Mouse (Mus musculus): Measurements from ENCODE around the gene Stard9.
A peak's percentile ranks its signal among the peaks of the same experiment; 100 is the strongest.
"Not testable (repeated sequence)": the region's sequence is repeated elsewhere in the genome, so short reads cannot be mapped to it uniquely, and the experiment has no call there.

Stard9 gene

DNA sequence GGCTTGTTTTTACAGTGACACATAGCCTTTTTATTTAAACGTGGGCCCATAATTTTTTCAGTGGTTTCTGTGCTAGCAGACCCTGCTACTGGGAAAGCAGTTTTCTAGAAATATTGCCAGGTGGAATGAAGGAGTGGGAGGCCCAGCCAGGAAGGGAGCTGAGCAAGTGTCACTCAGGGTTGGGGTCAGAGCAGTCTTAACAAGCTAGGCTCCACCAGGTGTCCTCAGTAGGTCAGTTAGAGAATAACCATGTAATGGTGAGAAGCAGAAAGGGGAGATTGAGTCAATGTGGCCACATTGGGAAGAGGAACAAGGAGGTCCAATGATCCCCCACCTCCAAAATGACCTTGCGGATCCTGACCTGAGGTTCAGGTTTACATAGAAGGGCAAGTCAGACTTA, 25.8 kb downstream of the Stard9 start:
- no peak for DNase-seq (ENCODE audit: low spot score)

GRCm38 (mm10) chr2:120655905-120656304, 27.0 kb downstream of the Stard9 start:
- DNase-seq (ENCODE audit: low spot score): no peak

- DNase-seq (ENCODE audit: low spot score): no peak
These were observed 27.8 kb downstream of the Stard9 start for GRCm38 (mm10) chr2:120656711-120657110.

- DNase-seq (ENCODE audit: low spot score): no peak
These were observed 29.6 kb downstream of the Stard9 start for GRCm38 (mm10) chr2:120658486-120658885.

DNA sequence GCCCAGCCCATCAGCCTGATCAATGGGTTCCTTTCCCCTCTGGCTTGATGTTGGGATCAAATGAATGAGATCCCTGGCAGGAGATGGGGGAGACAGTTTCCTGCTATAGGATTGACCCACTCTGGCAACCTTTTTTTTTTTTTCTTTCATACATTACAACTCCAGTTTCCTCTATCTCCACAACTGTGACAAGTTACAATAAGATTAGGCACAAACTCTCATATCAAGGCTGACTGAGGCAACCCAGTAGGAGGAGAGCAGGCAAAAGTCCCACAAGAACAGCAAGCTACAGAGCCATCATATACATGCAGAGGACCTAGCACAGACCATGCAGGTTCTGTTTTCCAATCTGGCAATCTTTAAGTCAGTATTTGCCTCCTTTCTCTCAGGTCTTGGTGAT, 30.4 kb downstream of the Stard9 start:
- no peak for DNase-seq (ENCODE audit: low spot score)

DNA sequence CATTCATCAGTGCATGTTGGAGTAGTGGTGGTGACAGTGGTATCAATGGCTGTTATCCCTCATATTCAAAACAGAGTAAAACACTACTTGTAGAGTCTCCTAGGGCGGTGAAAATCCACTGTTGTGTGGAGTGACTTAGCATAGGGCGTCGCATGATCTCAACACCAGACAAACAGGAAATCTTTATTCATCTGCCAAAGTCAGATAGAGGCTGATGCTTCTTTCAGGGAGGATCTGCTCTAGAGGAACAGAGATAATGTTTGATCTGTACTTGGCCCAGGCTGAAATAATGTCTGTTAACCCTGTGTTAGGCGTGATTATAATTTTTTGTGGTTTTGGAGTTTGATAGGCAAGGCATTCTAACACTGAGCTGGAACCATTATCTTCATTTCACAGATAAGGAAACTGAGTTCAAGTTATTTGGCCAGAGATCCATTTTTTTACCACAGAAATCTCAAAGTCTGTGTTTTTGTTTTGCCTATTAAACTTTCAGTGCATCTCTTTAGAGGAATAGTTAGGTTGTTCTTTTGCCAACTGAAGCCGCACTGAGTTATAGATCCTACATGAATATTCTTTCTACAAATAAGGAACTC, 31.7 kb downstream of the Stard9 start:
- no peak for DNase-seq (ENCODE audit: low spot score)

DNA sequence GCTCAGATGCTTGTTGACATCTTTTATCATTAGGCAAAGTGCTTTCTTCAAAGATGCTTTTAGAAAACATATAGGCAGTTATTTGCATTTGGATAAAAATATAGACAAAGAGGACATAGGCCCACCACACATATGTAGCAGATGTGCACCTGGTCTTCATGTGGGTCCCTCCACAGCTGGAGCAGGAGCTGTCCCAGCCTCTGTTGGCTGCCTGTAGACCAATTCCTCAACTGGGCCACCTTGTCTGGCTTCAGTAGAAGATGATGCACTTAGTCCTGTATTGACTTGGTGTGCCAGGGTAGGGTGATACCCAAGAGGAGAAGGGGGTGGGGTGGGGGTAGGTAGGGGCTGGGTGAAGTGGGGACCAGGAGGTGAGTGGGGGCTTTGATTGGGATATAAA, 33.8 kb downstream of the Stard9 start:
- DNase-seq (ENCODE audit: low spot score): no peak

DNA sequence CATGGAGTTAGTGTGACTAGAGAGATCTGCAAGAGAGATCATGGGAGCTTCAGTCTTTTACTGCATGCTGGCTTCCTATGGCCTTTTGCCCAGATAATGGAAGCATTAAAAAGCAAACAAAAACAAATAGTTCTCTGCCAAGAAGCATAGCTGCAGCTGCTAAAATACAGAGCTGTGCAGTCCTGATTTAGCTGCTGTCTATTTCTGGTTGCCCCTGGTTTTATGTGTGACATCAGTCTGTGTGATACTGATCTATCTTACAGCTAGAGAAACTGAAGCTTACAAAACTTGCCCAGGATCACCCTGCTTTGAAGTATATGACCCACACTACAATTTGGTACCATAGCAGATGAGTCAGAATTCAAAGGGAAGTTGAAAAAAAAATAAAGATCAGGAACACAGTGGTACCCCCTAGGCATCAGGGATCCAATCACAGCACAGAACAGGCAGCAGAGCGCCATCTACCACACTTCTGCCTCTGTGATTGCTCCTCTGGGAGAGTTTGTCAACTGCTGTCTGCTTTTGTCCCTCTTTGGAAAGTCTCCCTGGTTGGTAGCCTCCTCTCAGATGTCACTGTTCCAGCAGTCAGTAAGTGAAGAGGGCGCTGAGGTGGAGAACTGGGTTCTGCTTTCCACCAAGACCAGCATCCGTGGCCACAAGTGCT, 34.7 kb downstream of the Stard9 start:
- DNase-seq (ENCODE audit: low spot score): no peak

- DNase-seq (ENCODE audit: low spot score): no peak
These were observed 38.5 kb downstream of the Stard9 start for GRCm38 (mm10) chr2:120667446-120667845.

DNA sequence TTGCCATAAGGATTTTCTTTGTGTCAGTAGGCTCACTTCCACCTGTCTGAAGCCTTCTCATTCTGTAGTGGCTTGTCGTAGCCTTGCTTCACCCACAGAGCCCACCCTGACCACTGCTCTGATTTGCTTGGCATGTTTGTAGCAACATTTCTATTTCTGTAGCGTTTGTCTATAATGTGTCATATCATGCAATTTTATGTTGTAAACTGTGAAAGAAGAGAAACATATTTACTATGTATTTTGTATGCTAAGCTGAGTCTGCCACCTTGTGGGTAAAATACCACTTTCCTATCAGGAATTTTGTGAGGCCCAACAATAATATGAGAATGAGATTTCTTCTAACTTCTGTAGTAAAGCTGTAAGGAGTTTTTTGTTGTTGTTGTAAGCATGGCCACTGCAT, 41.3 kb downstream of the Stard9 start:
- DNase-seq (ENCODE audit: low spot score): no peak

DNA sequence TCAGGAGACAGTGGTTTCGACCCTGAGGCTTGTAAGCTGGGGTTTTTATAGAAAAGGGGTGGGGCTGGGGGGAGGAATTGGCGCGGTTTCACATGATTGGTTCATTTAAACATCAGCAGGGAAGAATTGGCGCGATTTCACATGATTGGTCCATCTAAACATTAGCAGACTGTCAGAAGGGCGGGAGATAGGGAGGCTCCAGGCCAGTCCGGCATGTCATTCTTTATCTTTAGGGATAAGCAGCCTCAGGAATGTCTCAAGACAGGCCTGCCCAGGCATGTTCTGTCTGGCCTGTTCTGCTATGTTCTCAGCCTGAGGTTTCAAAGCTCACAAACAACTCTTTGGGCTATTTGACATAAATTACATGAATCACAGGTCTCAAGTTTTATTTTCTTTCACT, 52.2 kb downstream of the Stard9 start:
- DNase-seq (ENCODE audit: low spot score): not testable (repeated sequence)

- DNase-seq (ENCODE audit: low spot score): no peak
These were observed 68.8 kb downstream of the Stard9 start for GRCm38 (mm10) chr2:120697767-120698166.

GRCm38 (mm10) chr2:120700379-120700885, 71.5 kb downstream of the Stard9 start:
- no peak for DNase-seq (ENCODE audit: low spot score)

DNA sequence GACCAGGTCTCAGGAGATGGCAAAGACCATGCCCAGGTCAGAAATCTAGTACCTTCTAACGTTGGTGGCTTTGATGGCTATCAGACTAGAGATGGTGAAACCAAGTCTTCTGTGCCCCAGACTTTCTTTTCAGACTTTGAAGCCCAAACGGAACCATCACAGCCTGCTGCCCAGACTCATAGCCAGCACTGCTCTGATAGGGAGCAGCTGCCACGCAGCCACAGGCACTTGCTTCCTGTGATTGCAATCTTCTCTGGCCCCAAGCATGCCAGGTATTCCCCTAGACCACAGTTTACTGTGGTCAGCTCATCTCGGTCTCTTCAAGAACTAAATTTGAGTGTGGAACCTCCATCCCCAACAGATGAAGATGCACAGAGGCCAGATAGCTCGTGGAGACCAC, 73.8 kb downstream of the Stard9 start:
- DNase-seq (ENCODE audit: low spot score): no peak

- no peak for DNase-seq (ENCODE audit: low spot score)
These were observed 78.1 kb downstream of the Stard9 start for GRCm38 (mm10) chr2:120707041-120707440.

- no peak for DNase-seq (ENCODE audit: low spot score)
These were observed 81.2 kb downstream of the Stard9 start for GRCm38 (mm10) chr2:120710154-120710553.

DNA sequence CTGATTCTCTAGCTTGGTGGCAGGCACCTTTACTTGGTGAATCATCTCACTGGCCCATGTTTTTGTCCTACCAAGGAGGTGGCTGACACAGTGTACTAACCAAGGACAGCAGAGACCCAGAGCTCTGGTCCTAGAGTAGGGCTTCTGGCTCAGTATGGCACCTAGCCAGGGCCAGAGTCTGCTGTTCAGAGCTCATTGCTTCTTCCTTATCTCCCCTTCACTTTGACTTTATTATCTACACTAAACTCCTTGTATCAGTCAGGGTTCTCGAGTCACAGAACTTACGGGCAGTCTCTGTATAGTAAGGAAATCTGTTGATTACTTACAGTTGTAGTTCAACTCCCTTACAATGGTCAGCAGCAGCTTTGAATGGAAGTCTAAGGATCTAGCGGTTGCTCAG, 82.0 kb downstream of the Stard9 start:
- no peak for DNase-seq (ENCODE audit: low spot score)

DNA sequence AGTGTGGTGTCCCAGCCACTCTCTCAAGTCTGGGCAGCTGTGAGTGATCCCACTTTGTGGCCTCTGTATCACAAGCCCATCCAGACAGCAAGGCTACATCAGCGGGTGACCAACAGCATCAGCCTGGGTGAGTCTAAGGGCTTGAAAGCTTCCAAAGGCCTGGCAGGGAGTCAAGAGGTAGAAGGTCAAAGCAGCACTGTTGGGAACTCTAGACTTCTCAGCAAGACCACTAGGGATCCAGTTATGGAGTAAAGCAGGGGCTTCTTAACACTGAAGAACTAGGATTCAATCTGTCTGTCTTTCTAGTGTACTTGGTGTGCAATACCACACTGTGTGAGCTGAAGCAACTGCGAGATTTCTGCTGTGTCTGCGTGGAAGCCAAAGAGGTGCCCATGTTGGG, 84.5 kb downstream of the Stard9 start:
- DNase-seq (ENCODE audit: low spot score): no peak

DNA sequence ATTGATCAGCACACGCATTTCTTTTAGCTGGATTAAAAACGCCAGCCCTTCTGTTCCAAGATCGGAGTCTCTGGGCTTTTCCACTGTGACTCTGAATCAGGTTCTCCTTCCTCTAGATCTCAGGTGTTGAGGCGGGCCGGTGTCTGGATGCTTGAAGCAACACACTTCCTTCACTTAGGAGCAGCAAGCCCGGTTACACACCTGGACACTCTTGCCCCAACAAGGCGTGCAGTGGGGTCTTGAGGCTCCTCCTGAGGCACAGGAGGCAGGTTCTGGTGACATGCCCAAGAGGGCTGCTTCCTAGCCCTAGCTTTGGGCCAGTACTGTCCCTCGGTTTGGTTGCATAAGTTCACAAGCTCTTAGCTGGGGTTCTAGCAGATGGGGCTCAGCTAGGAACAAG, 89.6 kb downstream of the Stard9 start:
- no peak for DNase-seq (ENCODE audit: low spot score)

- no peak for DNase-seq (ENCODE audit: low spot score)
These were observed 91.9 kb downstream of the Stard9 start for GRCm38 (mm10) chr2:120720821-120721220.

- DNase-seq (ENCODE audit: low spot score): no peak
These were observed 93.0 kb downstream of the Stard9 start for GRCm38 (mm10) chr2:120721911-120722310.

DNA sequence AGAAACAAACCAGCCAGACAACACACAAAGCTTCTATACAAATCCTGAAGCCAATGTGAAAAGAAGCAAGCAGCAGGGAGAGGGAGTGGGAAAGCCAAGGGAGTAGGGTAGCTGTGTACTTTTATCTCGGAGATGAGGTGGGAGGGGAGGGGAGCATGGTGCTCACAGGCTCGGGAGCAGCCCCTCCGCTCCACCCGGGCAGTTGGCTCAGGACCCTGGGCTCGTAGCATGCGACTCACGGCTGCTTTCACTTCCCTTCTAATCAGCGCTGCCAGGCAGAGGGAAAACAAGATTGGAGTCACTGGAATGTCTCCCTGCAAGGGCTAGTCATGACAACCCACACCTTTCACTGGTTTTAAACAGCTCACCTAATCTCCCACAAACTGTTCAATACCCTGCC, 93.6 kb downstream of the Stard9 start:
- DNase-seq (ENCODE audit: low spot score): no peak

DNA sequence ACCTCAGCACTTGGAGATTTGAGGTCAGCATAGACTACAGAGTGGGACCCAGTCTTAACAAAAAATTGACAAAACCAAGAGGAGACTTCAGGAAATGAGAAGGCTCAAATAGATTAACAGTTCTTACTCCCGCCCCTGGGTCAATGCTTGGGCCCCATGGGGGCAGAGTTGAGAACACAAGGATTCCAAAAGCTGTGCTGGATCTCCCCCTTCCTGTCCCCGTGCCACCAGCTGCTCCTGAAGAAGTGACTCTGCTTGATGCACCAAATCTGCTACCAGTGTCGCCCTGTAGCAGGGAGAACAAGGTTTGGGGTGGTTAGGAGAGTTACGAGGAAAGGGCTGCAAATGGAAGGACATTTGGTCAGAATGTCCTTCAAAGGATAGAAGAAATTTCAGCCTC, 94.7 kb downstream of the Stard9 start:
- DNase-seq (ENCODE audit: low spot score): peak; percentile 3

GRCm38 (mm10) chr2:120724176-120724575, 95.3 kb downstream of the Stard9 start:
- DNase-seq (ENCODE audit: low spot score): no peak

All from yolk sac, embryonic 10.5 days (tissue).